Mouse (Mus musculus) lung, postnatal 0 days (tissue): ENCODE results near the gene Gm17555. TPM values are rescaled to one million over a fixed set of nuclear protein-coding genes. Genes with fewer than 3 reads are reported as not detected.
"Not testable (repeated sequence)": the region's sequence is repeated elsewhere in the genome, so short reads cannot be mapped to it uniquely, and the experiment has no call there.

Experiments used
- ATAC-seq: fragments of 200-750 bp; cut with Nextera tagmentation; 2 replicates; pipeline ENCODE4 v1.8.0; 2017; ENCODE audit warnings: moderate library complexity
- DNase-seq: peaks from one replicate; pipeline ENCODE4 v3.0.0-alpha.2; 2016; ENCODE audit warnings: low spot score
- H3K27ac ChIP-seq: fragments of 300-500 bp; sonication (generic); 2 replicates; pipeline ENCODE4 v1.5.1; 2014; ENCODE audit warnings: antibody characterized with exemption, mild to moderate bottlenecking, low read length, mixed read lengths
- H3K27me3 ChIP-seq: fragments of 300-500 bp; sonication (generic); replicated peaks from 2 replicates; pipeline ENCODE4 v1.6.1; 2014; ENCODE audit warnings: low read length, mixed read lengths; ENCODE audit not compliant: insufficient read depth
- H3K36me3 ChIP-seq: fragments of 300-500 bp; sonication (generic); 2 replicates; pipeline ENCODE4 v1.6.1; 2014; ENCODE audit warnings: low read length, mixed read lengths; ENCODE audit not compliant: insufficient read depth
- H3K4me1 ChIP-seq: fragments of 300-500 bp; sonication (generic); 2 replicates; pipeline ENCODE4 v1.6.1; 2014; ENCODE audit warnings: antibody characterized with exemption, low read depth, low read length, mixed read lengths; ENCODE audit not compliant: insufficient read depth
- H3K4me2 ChIP-seq: fragments of 300-500 bp; sonication (generic); replicated peaks from 2 replicates; pipeline ENCODE4 v1.6.1; 2014; ENCODE audit warnings: low read depth, mild to moderate bottlenecking, low read length, moderate library complexity, mixed read lengths
- H3K4me3 ChIP-seq: fragments of 300-500 bp; sonication (generic); 2 replicates; pipeline ENCODE4 v1.5.1; 2014; ENCODE audit warnings: low read depth, low read length
- H3K9ac ChIP-seq: fragments of 300-500 bp; sonication (generic); replicated peaks from 2 replicates; pipeline ENCODE4 v1.6.1; 2014; ENCODE audit warnings: low read depth, mild to moderate bottlenecking
- H3K9me3 ChIP-seq: fragments of 300-500 bp; sonication (generic); 2 replicates; pipeline ENCODE4 v1.6.1; 2016; ENCODE audit warnings: low read length, mixed read lengths
- CTCF ChIP-seq: IDR thresholded peaks from 2 replicates; pipeline ENCODE4 v1.5.1; 2016; ENCODE audit warnings: antibody characterized with exemption, mild to moderate bottlenecking
- EP300 ChIP-seq: IDR thresholded peaks from 2 replicates; pipeline ENCODE4 v1.6.1; 2016; ENCODE audit warnings: antibody characterized with exemption, mild to moderate bottlenecking, control low read depth
- WGBS: fragments of 180-500 bp; shearing (Covaris S2); extraction: QIAGEN DNeasy Blood & Tissue Kit; methylation state at CpG from one replicate; pipeline ENCODE4 v1.1.7; 2014; 5-methylcytosine and 5-hydroxymethylcytosine counted together
- polyA plus RNA-seq: library from polyadenylated mRNA; unstranded; fragments of >200 nt; fragmentation: Nextera tagmentation; extraction: Ambion mirVana; gene quantifications from 2 replicates; pipeline ENCODE4 v1.2.1, GENCODE M21; 2015

The Gm17555 gene
- polyA plus RNA-seq = not detected in 2 replicates

DNA sequence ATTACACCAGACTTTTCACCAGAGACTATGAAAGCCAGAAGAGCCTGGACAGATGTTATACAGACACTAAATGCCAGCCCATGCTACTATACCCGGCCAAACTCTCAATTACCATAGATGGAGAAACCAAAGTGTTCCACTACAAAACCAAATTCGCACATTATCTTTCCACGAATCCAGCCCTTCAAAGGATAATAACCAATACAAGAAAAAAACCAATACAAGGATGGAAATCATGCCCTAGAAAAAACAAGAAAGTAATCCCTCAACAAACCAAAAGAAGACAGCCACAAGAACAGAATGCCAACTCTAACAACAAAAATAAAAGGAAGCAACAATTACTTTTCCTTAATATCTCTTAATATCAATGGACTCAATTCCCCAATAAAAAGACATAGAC, at the start of gene Gm17555:
Gene Gm17555, plus strand, starts transcription at position 301 of the 400 bp plus-strand sequence.
- H3K9me3 ChIP-seq, H3K27ac ChIP-seq, H3K27me3 ChIP-seq, H3K9ac ChIP-seq, H3K4me1 ChIP-seq, H3K36me3 ChIP-seq, H3K4me2 ChIP-seq, H3K4me3 ChIP-seq, DNase-seq, ATAC-seq: not testable (repeated sequence)
- 90% methylated on average over 3 of the region's 3 CpGs for WGBS

DNA sequence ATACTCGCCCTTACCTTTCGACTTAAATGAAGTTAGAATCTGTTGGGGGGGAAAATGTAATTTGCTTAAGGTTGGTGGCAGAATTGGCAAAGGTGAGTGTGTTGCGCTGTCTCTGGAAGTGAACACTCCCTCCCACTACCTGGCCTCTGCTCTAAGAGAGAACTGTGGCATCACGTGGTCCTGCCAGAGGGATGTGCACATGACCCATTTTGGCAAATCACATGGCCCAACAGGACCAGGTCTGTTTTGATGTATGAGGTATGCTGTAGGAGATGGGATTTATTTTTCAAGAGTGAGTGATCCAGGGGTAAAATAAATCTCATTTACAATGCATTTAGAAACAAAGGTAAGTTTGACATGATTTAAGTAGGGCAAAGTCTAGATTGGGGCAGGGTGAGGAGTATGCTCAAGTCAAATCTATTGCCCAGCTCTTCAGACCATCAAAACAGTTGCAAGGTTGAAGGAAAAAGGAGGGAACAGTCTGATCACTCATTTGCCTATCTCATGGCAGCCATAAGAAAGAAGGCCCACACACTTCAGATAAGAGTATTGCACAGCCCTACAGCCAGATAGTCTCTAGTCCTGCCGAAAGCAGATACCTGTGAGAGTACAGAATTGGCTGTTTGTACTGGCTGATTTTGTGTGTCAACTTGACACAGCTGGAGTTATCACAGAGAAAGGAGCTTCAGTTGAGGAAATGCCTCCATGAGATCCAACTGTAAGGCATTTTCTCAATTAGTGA, 49.5 kb upstream of the Gm17555 start:
- Histone ChIP-seq H3K27ac (no peak overlapping the region), H3K9ac (no peak overlapping the region), H3K27me3 (no peaks in the 10 kb centered on the region), H3K4me3 (no peak overlapping the region), H3K4me2 (no peak overlapping the region), H3K4me1 (no peaks in the 10 kb centered on the region), H3K36me3 (0 out of 2 replicates have a peak, but pooled peaks cover 3% of the 10 kb centered on the region), H3K9me3 (no peaks in the 10 kb centered on the region)
- no peak for DNase-seq
- TF ChIP-seq CTCF (no peak), EP300 (no peak)
- 88% methylated on average over 5 of the region's 5 CpGs for WGBS
- ATAC-seq = no peak

DNA sequence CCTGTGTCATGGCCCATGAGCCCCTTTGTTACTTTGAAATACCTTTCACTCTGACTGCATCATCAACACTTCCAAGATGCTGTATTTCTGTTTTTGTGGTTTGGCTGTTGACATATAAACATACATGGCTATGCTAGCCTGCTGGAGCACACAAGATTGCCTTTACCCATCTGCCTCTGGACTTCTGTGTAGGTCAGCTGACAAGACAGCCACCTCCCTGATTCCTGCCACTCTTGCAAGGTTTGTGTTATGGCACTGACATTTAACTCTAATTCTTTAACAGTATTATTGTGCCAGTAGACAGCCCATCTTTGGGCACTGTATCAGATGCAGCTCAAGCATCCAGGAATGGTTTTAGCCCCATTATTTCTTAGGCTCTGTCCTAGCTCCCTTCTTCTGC, 48.6 kb upstream of the Gm17555 start:
- H3K4me2 ChIP-seq = no peak overlapping the region
- no peaks in the 10 kb centered on the region for H3K4me1 ChIP-seq
- H3K27ac ChIP-seq = no peak overlapping the region
- H3K36me3 ChIP-seq = 0 out of 2 replicates have a peak, but pooled peaks cover 3% of the 10 kb centered on the region
- no peak for ATAC-seq
- H3K9me3 ChIP-seq = no peaks in the 10 kb centered on the region
- no peak overlapping the region for H3K9ac ChIP-seq
- H3K27me3 ChIP-seq = no peaks in the 10 kb centered on the region
- DNase-seq = no peak
- TF ChIP-seq EP300 (no peak), CTCF (no peak)
- no peak overlapping the region for H3K4me3 ChIP-seq

DNA sequence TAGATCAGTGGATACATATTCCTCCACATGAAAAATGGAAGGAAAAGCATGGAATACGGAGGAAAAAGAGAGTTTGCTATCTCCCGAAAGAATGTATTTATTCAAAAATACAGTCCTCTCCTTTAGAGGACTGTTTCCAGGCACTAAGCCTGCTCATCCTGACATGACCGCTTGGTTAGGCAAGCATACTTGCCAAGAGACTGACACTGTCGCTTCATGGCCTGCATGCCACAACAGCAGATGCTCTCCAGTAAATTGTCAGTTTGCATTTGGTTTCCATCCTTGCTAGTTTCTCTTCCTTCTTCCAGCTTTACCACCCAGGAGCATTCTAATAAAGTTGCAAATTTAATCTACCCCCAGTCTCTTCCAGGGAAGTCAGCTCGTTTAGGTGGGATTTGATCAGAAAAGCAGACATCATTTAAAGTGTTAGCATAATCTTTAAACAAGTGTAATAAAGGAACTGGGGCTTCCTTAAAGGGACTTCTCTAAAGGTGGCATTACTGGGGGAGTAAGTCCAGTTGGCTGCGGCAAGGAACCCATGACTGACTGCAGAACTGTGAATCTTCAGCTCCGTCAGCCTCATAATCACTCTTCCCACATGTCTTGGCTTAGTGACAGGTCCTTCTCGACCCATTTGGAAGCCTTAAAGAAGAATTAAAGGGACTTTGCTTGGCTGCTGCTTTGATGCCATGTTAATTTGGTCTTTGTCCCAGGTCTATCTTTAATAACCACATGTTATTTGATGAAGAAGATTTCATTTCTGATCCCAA, 47.9 kb upstream of the Gm17555 start:
- DNase-seq = no peak
- TF ChIP-seq CTCF (no peak), EP300 (no peak)
- Histone ChIP-seq H3K4me2 (no peak overlapping the region), H3K27me3 (no peaks in the 10 kb centered on the region), H3K4me3 (no peak overlapping the region), H3K36me3 (no peaks in the 10 kb centered on the region), H3K27ac (no peak overlapping the region), H3K4me1 (no peaks in the 10 kb centered on the region), H3K9ac (no peak overlapping the region), H3K9me3 (no peaks in the 10 kb centered on the region)
- WGBS = 76% methylated on average over 8 of the region's 8 CpGs
- no peak for ATAC-seq

DNA sequence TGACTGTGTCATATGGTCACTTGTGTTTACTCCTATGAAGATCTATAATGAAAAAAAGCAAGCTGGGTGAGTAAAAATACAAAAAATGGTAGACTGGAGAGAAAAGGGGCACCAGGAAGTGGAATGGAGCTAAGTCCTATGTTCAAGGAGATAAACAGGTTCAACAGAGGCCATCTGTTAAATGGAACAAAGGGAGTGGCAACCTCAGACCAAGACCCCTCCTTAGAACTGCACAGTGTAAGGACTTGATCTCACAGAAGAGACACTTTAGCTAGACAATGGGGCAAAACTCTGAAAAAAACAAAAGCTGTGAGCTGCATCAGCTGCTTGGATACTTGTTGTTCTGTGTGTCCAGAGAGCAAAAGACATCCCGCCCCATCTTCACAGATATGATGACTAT, 43.5 kb upstream of the Gm17555 start:
- no peaks in the 10 kb centered on the region for H3K27me3 ChIP-seq
- H3K9me3 ChIP-seq = no peaks in the 10 kb centered on the region
- H3K36me3 ChIP-seq = no peaks in the 10 kb centered on the region
- TF ChIP-seq CTCF = no peak
- TF ChIP-seq EP300 = no peak
- no peak overlapping the region for H3K4me2 ChIP-seq
- WGBS = 97% methylated on average over 1 of the region's 1 CpGs
- no peaks in the 10 kb centered on the region for H3K4me1 ChIP-seq
- no peak for DNase-seq
- no peak overlapping the region for H3K4me3 ChIP-seq
- no peak overlapping the region for H3K9ac ChIP-seq
- no peak overlapping the region for H3K27ac ChIP-seq
- ATAC-seq = no peak

DNA sequence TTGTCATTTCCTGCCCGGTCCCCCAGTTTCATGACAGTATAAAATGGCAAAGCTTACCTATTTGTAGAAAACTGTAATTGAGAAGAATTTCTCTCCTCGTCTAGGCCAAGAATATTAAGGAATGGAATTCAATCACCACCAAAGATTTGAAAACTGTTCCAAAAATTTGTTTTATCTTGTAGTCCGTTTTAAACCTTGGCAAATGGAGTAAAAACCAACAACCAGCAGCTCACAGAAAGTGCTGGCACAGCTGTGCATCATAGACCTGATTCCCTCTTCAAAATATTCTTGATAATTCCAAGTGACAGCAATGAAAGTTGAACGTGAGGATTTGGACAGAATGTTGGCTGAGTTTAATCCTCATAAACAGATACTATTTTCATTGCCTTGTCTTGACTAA, 23.6 kb upstream of the Gm17555 start:
- Histone ChIP-seq H3K9ac (no peak overlapping the region), H3K36me3 (no peaks in the 10 kb centered on the region), H3K27me3 (no peaks in the 10 kb centered on the region), H3K9me3 (no peaks in the 10 kb centered on the region), H3K4me3 (no peak overlapping the region), H3K27ac (no peak overlapping the region), H3K4me1 (no peaks in the 10 kb centered on the region), H3K4me2 (no peak overlapping the region)
- TF ChIP-seq CTCF (no peak), EP300 (no peak)
- WGBS = 53% methylated on average over 4 of the region's 4 CpGs
- DNase-seq (no peak), ATAC-seq (no peak)
